Mouse (Mus musculus): ENCODE measurements around the gene Dnajb7.

The Dnajb7 gene

DNA sequence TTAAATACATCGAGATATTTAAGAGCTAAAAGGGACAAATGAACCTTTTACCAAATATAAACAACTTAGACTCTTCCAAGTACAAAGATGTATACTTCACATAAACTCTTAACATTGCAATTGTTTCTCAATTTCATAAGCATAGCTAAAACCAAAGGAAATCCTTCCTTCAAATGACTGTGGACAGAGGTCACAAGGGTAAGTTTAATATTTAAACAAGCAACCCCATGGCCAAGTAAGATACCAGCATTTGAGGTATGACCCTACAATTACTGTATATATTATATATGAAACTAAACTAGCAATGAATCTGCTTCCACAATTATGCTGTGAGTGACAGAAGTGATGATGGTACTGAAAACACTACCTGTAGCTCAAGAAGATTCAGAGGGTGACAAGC lies 43.8 kb downstream of the Dnajb7 start:
- no peak for DNase-seq

DNA sequence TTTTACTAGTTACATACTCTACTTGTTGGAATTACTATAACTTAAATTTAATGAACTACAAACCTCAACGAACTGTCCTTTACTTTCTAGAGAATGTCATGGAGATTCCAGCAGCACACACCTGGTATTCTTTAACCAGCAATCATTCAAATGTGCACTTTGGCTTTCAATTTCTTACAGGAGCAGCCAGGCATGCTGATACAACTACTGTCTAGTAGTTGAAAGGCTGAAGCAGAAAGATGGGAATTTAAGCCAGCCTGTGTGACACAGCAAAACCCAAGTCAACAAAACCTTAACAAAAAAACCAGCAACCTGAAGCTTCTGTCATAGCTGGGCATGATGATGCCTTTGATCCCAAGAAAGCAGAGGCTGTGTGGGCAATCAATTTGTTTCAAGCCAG lies 45.6 kb downstream of the Dnajb7 start:
- no peak for DNase-seq

DNA sequence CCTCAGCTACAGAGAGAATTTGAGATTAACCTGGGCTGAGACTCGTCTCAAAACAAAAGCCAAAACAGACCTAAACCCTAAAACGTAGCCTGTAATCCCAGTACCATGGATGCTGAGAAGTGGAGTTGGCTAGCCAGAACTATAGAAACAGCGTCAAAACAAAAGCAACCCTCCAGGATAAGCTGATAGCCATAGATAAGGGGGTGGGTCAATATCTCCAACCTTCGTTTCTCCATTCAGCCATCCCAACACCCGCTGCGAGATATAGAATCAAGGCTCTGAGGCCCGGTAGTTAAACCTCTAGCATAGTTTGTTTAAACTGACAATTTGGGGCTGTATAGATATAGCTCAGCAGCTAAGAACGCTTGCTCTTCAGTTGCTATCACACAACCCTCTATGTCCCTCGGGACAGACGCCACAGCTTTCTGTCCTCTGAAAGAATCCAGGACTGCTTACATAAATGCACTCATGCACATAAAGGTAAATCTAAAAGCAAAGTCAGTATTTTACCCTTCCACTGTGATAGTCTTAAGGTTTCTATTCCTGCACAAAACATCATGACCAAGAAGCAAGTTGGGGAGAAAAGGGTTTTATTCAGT lies 46.6 kb downstream of the Dnajb7 start:
- DNase-seq, result no peak

DNA sequence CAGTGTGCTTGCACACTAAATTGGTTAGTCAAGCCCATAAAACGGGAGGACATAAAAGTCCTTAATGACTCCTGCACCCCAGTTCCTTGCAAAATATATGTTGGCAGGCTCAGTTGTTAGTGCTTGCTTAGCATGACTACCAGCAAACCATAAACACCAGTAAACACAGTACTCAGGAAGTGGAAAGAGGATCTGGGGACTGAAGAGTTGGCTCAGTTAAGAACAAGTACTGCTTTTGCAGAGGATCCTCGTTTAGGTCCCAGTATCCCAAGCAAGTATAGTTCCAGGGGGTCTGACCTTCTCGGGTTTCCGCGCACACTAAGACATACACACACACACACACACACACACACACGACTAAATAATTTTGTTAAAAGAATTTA lies 47.1 kb downstream of the Dnajb7 start:
- DNase-seq, result no peak

DNA sequence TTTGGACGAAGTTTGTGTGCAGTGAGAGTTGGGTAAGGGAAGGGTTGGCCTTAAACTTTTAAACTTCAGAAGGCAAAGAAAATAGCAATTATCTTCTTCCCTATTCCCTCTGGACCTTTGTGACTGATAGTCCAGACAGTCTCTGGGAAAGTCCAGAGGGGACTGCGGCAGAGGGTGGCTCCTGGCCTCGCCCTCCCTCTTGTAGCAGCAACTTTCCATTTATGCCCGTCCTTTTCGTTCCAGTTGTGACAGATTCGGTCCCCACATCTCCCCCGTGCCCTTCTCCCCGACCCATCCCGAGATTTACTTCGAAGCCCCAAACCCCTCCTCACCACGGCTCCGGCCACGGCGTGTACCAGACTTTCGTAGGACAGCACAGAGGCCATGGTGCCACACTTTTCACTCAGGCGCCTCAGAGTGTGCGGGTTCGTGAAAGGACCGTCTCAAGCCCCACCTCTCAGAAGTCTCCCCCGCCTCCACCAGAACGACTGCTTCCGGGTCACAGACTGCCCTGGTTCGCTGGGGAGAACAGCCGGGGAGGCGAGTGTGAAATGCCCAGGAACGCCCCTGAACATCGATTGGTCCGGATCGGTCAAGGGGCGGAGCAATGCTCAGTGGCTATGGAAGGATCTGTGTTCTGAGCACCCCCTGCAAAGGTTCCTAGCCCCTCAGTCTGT lies 47.6 kb downstream of the Dnajb7 start, which contains the start of gene Slc25a17:
TSS of gene Slc25a17 (minus strand) at position 468 of the 677 bp plus-strand sequence.
- peak; percentile 95 for DNase-seq

DNA sequence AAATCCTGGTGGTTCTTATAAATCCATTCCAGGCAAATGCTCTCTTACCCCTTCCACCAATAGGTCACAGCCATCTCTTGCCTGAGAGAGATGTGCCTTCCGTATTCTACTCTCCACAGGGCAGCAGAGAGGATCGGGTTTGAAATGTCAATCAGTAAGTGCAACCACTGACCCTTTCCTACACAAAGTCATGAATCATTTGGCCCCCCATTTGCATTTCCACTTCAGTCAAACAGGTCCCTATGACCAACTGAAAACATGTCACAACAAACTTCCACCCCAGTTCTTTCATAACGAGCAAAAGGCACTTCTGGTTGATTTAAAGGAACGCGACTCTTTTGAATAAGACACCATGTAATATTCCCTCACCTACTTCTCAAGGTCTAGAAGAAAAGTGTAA lies 48.7 kb downstream of the Dnajb7 start:
- DNase-seq, result no peak

DNA sequence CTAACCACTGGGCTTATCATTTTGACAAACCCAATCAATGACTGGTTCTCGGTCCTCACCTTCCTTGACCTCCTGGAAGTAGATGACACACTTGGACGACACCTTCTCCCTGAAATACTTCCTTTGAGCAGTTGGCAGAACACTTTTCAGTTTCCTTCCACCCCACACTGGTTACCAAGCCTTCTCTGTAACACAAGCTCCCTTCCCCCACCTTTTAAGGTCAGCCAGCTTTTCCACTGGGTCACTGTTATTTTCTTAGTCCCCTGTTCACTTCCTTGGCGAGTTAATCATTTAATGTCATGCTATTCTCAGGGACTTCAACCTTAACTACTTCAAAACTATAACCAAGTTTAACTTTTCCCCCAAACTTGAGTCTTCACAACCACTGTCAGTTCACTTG lies 49.2 kb downstream of the Dnajb7 start:
- DNase-seq, result no peak

DNA sequence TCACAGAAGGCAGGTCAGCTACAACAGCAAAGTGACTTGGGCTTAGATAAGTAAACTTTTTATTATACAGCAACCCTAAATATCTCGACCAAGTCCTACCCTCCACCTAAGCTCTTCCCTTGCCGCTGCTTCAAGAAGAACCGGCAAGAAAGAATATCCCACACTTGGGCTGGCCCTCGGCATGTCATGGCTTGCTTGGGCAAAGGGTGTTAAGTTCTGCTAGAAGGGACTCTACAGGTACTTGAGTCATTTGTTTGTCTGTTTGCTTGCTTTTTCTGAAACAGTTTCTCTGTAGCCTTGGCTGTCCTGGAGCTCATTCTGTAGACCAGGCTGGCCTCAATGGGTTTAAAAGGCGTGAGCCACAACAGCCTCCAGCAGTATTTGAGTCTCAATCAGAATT lies 51.2 kb downstream of the Dnajb7 start:
- DNase-seq, result no peak
